Mouse (Mus musculus): ENCODE measurements around the gene Asic5. TPM values are rescaled to one million over a fixed set of nuclear protein-coding genes. Genes with fewer than 3 reads are reported as not detected.
A peak's percentile ranks its signal among the peaks of the same experiment; 100 is the strongest.

Gene Asic5
- polyA plus RNA-seq, 1 experiment: not detected

- Histone ChIP-seq H3K36me3 (ENCODE audit: control insufficient read depth, insufficient read depth) (no peaks in the 10 kb centered on the region), H3K79me3 (ENCODE audit: low read depth) (no peaks in the 10 kb centered on the region)
These were observed 65.1 kb downstream of the Asic5 start for GRCm38 (mm10) chr3:82047100-82047753.

GRCm38 (mm10) chr3:82048078-82048477, 66.0 kb downstream of the Asic5 start:
- Histone ChIP-seq H3K79me3 (ENCODE audit: low read depth) (no peaks in the 10 kb centered on the region), H3K4me3 (ENCODE audit: insufficient read depth, poor library complexity, severe bottlenecking) (no peak overlapping the region), H3K36me3 (ENCODE audit: control insufficient read depth, insufficient read depth) (no peaks in the 10 kb centered on the region), H3ac (ENCODE audit: control insufficient read depth, insufficient read length, low read depth) (no peak overlapping the region), H3K27me3 (ENCODE audit: control insufficient read depth, insufficient read depth, insufficient read length) (peaks cover 9% of the 10 kb centered on the region), H3K79me2 (ENCODE audit: control insufficient read depth, insufficient read depth) (no peaks in the 10 kb centered on the region)
- TF ChIP-seq CEBPB (IDR thresholded peaks at IDR 0.05; ENCODE audit: low read depth) (no peak), USF1 (IDR thresholded peaks at IDR 0.05; ENCODE audit: low read depth) (no peak), FOSL1 (IDR thresholded peaks at IDR 0.05; ENCODE audit: insufficient read depth, low read length, poor library complexity, severe bottlenecking) (no peak), CTCF (IDR thresholded peaks at IDR 0.05; ENCODE audit: control insufficient read depth, insufficient read depth, insufficient read length) (no peak), MAX (IDR thresholded peaks at IDR 0.05) (no peak), MYOD1 (IDR thresholded peaks at IDR 0.05; ENCODE audit: control insufficient read depth, insufficient read length, low read depth) (no peak), MYOG (IDR thresholded peaks at IDR 0.05; ENCODE audit: control insufficient read depth, extremely low read depth, insufficient read length) (no peak)

More at GRCm38 (mm10) chr3:82047100-82047753, 65.1 kb downstream of the Asic5 start:
- Histone ChIP-seq H3ac (ENCODE audit: control insufficient read depth, insufficient read length, low read depth) (no peak overlapping the region), H3K27me3 (ENCODE audit: control insufficient read depth, insufficient read depth, insufficient read length) (peaks cover 10% of the 10 kb centered on the region), H3K79me2 (ENCODE audit: control insufficient read depth, insufficient read depth) (no peaks in the 10 kb centered on the region), H3K4me3 (ENCODE audit: insufficient read depth, poor library complexity, severe bottlenecking) (no peak overlapping the region)
- TF ChIP-seq CEBPB (IDR thresholded peaks at IDR 0.05; ENCODE audit: low read depth) (no peak), CTCF (IDR thresholded peaks at IDR 0.05; ENCODE audit: control insufficient read depth, insufficient read depth, insufficient read length) (peak; percentile 12)

GRCm38 (mm10) chr3:82048681-82049080, 66.6 kb downstream of the Asic5 start:
- no peak overlapping the region for H3ac ChIP-seq (ENCODE audit: control insufficient read depth, insufficient read length, low read depth)
- no peaks in the 10 kb centered on the region for H3K79me3 ChIP-seq (ENCODE audit: low read depth)
- peaks cover 5% of the 10 kb centered on the region for H3K27me3 ChIP-seq (ENCODE audit: control insufficient read depth, insufficient read depth, insufficient read length)
- H3K4me3 ChIP-seq (ENCODE audit: insufficient read depth, poor library complexity, severe bottlenecking): no peak overlapping the region
- no peaks in the 10 kb centered on the region for H3K36me3 ChIP-seq (ENCODE audit: control insufficient read depth, insufficient read depth)
- H3K79me2 ChIP-seq (ENCODE audit: control insufficient read depth, insufficient read depth): no peaks in the 10 kb centered on the region
- no peak for TF ChIP-seq FOSL1 (IDR thresholded peaks at IDR 0.05; ENCODE audit: insufficient read depth, low read length, poor library complexity, severe bottlenecking)
- TF ChIP-seq MYOD1 (IDR thresholded peaks at IDR 0.05; ENCODE audit: control insufficient read depth, insufficient read length, low read depth): no peak
- TF ChIP-seq CTCF (IDR thresholded peaks at IDR 0.05; ENCODE audit: control insufficient read depth, insufficient read depth, insufficient read length): no peak
- TF ChIP-seq CEBPB (IDR thresholded peaks at IDR 0.05; ENCODE audit: low read depth): no peak
- TF ChIP-seq MYOG (IDR thresholded peaks at IDR 0.05; ENCODE audit: control insufficient read depth, extremely low read depth, insufficient read length): no peak
- TF ChIP-seq USF1 (IDR thresholded peaks at IDR 0.05; ENCODE audit: low read depth): no peak
- no peak for TF ChIP-seq MAX (IDR thresholded peaks at IDR 0.05)

- TF ChIP-seq FOSL1 (IDR thresholded peaks at IDR 0.05; ENCODE audit: insufficient read depth, low read length, poor library complexity, severe bottlenecking) (no peak), CTCF (IDR thresholded peaks at IDR 0.05; ENCODE audit: control insufficient read depth, insufficient read depth, insufficient read length) (no peak), MYOG (IDR thresholded peaks at IDR 0.05; ENCODE audit: control insufficient read depth, extremely low read depth, insufficient read length) (no peak), USF1 (IDR thresholded peaks at IDR 0.05; ENCODE audit: low read depth) (no peak), CEBPB (IDR thresholded peaks at IDR 0.05; ENCODE audit: low read depth) (no peak), MYOD1 (IDR thresholded peaks at IDR 0.05; ENCODE audit: control insufficient read depth, insufficient read length, low read depth) (no peak), MAX (IDR thresholded peaks at IDR 0.05) (no peak)
- Histone ChIP-seq H3K27me3 (ENCODE audit: control insufficient read depth, insufficient read depth, insufficient read length) (peaks cover 5% of the 10 kb centered on the region), H3K4me3 (ENCODE audit: insufficient read depth, poor library complexity, severe bottlenecking) (no peak overlapping the region), H3K79me2 (ENCODE audit: control insufficient read depth, insufficient read depth) (no peaks in the 10 kb centered on the region), H3K79me3 (ENCODE audit: low read depth) (no peaks in the 10 kb centered on the region), H3K36me3 (ENCODE audit: control insufficient read depth, insufficient read depth) (no peaks in the 10 kb centered on the region), H3ac (ENCODE audit: control insufficient read depth, insufficient read length, low read depth) (no peak overlapping the region)
These were observed 69.4 kb downstream of the Asic5 start for GRCm38 (mm10) chr3:82051468-82051867.

- no peak overlapping the region for H3ac ChIP-seq (ENCODE audit: control insufficient read depth, insufficient read length, low read depth)
- no peaks in the 10 kb centered on the region for H3K79me3 ChIP-seq (ENCODE audit: low read depth)
- TF ChIP-seq FOSL1 (IDR thresholded peaks at IDR 0.05; ENCODE audit: insufficient read depth, low read length, poor library complexity, severe bottlenecking) (no peak), MAX (IDR thresholded peaks at IDR 0.05) (no peak), MYOD1 (IDR thresholded peaks at IDR 0.05; ENCODE audit: control insufficient read depth, insufficient read length, low read depth) (no peak), MYOG (IDR thresholded peaks at IDR 0.05; ENCODE audit: control insufficient read depth, extremely low read depth, insufficient read length) (no peak), CTCF (IDR thresholded peaks at IDR 0.05; ENCODE audit: control insufficient read depth, insufficient read depth, insufficient read length) (no peak), USF1 (IDR thresholded peaks at IDR 0.05; ENCODE audit: low read depth) (no peak), CEBPB (IDR thresholded peaks at IDR 0.05; ENCODE audit: low read depth) (no peak)
- H3K36me3 ChIP-seq (ENCODE audit: control insufficient read depth, insufficient read depth): no peaks in the 10 kb centered on the region
- no peak overlapping the region for H3K4me3 ChIP-seq (ENCODE audit: insufficient read depth, poor library complexity, severe bottlenecking)
- peaks cover 3% of the 10 kb centered on the region for H3K27me3 ChIP-seq (ENCODE audit: control insufficient read depth, insufficient read depth, insufficient read length)
- H3K79me2 ChIP-seq (ENCODE audit: control insufficient read depth, insufficient read depth): no peaks in the 10 kb centered on the region
These were observed 69.9 kb downstream of the Asic5 start for GRCm38 (mm10) chr3:82052029-82052428.
